Mouse (Mus musculus): ENCODE results near the gene Tnrc6c. TPM values are rescaled to one million over a fixed set of nuclear protein-coding genes. Genes with fewer than 3 reads are reported as not detected.

Gene Tnrc6c
- total and polyA plus RNA-seq, 3 experiments: 6.9 to 16.7 (median 12.8) TPM

DNA sequence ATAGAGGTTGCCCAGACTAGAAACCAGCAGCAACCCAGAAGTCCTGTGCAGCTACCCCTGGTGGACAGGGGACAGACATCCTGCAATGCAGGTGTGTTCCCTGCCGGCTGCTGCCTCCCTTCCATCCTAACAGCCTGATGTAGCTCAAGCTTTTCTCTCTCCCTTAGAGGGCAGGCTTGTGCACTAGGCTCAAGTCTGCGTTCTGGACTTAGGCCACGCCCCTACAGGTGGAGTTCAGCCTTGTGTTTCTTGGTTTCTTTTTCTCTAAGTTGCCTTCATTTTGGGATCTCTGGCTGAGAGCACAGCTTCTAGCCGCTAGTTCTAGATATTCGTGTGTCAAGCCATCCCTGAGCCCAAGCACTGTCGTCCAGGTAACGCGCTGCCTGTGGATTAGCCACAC, 31.9 kb downstream of the Tnrc6c start (continued):
- TF ChIP-seq MYC (IDR thresholded peaks at IDR 0.05; ENCODE audit: low read depth, low read length): peak; percentile 36; the same call in 1 of the 2 replicates
- TF ChIP-seq ZKSCAN1 (IDR thresholded peaks at IDR 0.05; ENCODE audit: borderline replicate concordance, low read depth, low read length): no peak
- no peak for TF ChIP-seq E2F4 (IDR thresholded peaks at IDR 0.05; ENCODE audit: insufficient replicate concordance, low read depth, low read length)
- TF ChIP-seq IRF4 (IDR thresholded peaks at IDR 0.05; ENCODE audit: low read depth, low read length): no peak
- TF ChIP-seq BHLHE40 (IDR thresholded peaks at IDR 0.05; ENCODE audit: low read depth, low read length): no peak
- TF ChIP-seq GABPA (IDR thresholded peaks at IDR 0.05; ENCODE audit: insufficient replicate concordance, low read depth, low read length): no peak
- TF ChIP-seq MXI1 (IDR thresholded peaks at IDR 0.05; ENCODE audit: low read depth, low read length): no peak
- TF ChIP-seq EP300 (IDR thresholded peaks at IDR 0.05; ENCODE audit: low read length): no peak
- TF ChIP-seq TBP (conservative IDR thresholded peaks at IDR 0.05; ENCODE audit: low read depth, low read length): no peak
- TF ChIP-seq SIN3A (IDR thresholded peaks at IDR 0.05; ENCODE audit: low read length): peak; percentile 53
- peak; percentile 43; the same call in 1 of the 2 replicates for TF ChIP-seq MEF2A (IDR thresholded peaks at IDR 0.05; ENCODE audit: borderline replicate concordance, low read depth, low read length)

- in situ Hi-C loops (cut with MboI; ENCODE audit: low pct_ligation_motif_present, low pct_unique_long_range_greater_than_20kb, low sequenced_read_pairs) (no loop called here), dilution Hi-C loops (cut with MboI; ENCODE audit: extremely low pct_ligation_motif_present, extremely low pct_unique_long_range_greater_than_20kb, low sequenced_read_pairs) (no loop called here)
- DNase-seq (ENCODE audit: extremely low read depth): no peak
- Histone ChIP-seq H3K4me1 (ENCODE audit: control insufficient read depth in 1 of 2, insufficient read depth in 2 of 2) (peaks cover 10 to 77% of the 10 kb centered on the region in 2 experiments), H3K4me2 (ENCODE audit: insufficient read depth, low read depth, poor library complexity, severe bottlenecking) (no peak overlapping the region), H3K36me3 (replicated peaks in 1 of 2; ENCODE audit: control insufficient read depth in 1 of 2, insufficient read depth in 1 of 2, low read length in 1 of 2) (peaks cover 0 to 11% of the 10 kb centered on the region in 2 experiments), H3K9me3 (replicated peaks; ENCODE audit: low read length) (no peaks in the 10 kb centered on the region), H3K27me3 (replicated peaks) (no peaks in the 10 kb centered on the region), H3K27ac (ENCODE audit: insufficient read depth, low read depth) (no peak overlapping the region), H3K79me2 (replicated peaks; ENCODE audit: control insufficient read depth, extremely low read depth, insufficient read depth, poor library complexity, severe bottlenecking) (peaks cover 33% of the 10 kb centered on the region), H3K9ac (ENCODE audit: insufficient read depth, low read depth) (no peak overlapping the region), H3K4me3 (replicated peaks in 1 of 3; ENCODE audit: low read depth in 2 of 3, low read length in 2 of 3, poor library complexity in 1 of 3) (no peak overlapping the region)
- TF ChIP-seq NRF1 (IDR thresholded peaks at IDR 0.05; ENCODE audit: low read depth, low read length) (no peak), ZKSCAN1 (IDR thresholded peaks at IDR 0.05; ENCODE audit: borderline replicate concordance, low read depth, low read length) (no peak), CTCF (conservative IDR thresholded peaks at IDR 0.05 in 1 of 2, IDR thresholded peaks at IDR 0.05 in 1 of 2; ENCODE audit: low read depth in 2 of 2, low read length in 2 of 2) (no peak), RAD21 (IDR thresholded peaks at IDR 0.05; ENCODE audit: low read depth, low read length) (no peak), CHD1 (IDR thresholded peaks at IDR 0.05; ENCODE audit: low read depth, low read length) (no peak), USF1 (IDR thresholded peaks at IDR 0.05; ENCODE audit: low read depth, low read length) (no peak), SIN3A (IDR thresholded peaks at IDR 0.05; ENCODE audit: low read length) (no peak), MAX (IDR thresholded peaks at IDR 0.05; ENCODE audit: low read length) (no peak), ZMIZ1 (IDR thresholded peaks at IDR 0.05; ENCODE audit: low read depth, low read length) (no peak), E2F4 (IDR thresholded peaks at IDR 0.05; ENCODE audit: insufficient replicate concordance, low read depth, low read length) (no peak), JUN (IDR thresholded peaks at IDR 0.05; ENCODE audit: insufficient read depth, low read depth, low read length) (no peak), MYC (IDR thresholded peaks at IDR 0.05; ENCODE audit: low read depth, low read length) (no peak), ELF1 (IDR thresholded peaks at IDR 0.05; ENCODE audit: low read depth, low read length) (no peak), USF2 (conservative IDR thresholded peaks at IDR 0.05; ENCODE audit: low read depth, low read length) (no peak), TCF12 (IDR thresholded peaks at IDR 0.05; ENCODE audit: low read depth, low read length) (no peak), PAX5 (IDR thresholded peaks at IDR 0.05; ENCODE audit: low read length) (no peak), EP300 (IDR thresholded peaks at IDR 0.05; ENCODE audit: low read length) (no peak)
Observed at GRCm38 (mm10) chr11:117688603-117689002, 34.5 kb downstream of the Tnrc6c start.
